Mouse (Mus musculus) G1E (cell line): ENCODE data around the gene Wasf2.

ENCODE experiments used
- CTCF ChIP-seq: IDR thresholded peaks from 2 replicates; pipeline ENCODE4 v1.5.1; 2012; ENCODE audit warnings: low read depth, low read length, inconsistent platforms, mixed read lengths
- GATA1 ChIP-seq: IDR thresholded peaks from 2 replicates; pipeline ENCODE4 v1.6.1; 2012; ENCODE audit warnings: borderline replicate concordance, low read length, inconsistent platforms, mixed read lengths

GRCm38 (mm10) chr4:133201006-133201771 lies 70.9 kb downstream of the Wasf2 start:
- TF ChIP-seq CTCF (no peak), GATA1 (no peak)
